Mouse (Mus musculus) forebrain, embryonic 16.5 days (tissue): Measurements from ENCODE around the gene Arhgap24. TPM values are rescaled to one million over a fixed set of nuclear protein-coding genes. Genes with fewer than 3 reads are reported as not detected.

ENCODE experiments used
- ATAC-seq: fragments of 200-750 bp; cut with Nextera tagmentation; 2 replicates; pipeline ENCODE4 v1.8.0; 2017; ENCODE audit warnings: mild to moderate bottlenecking, moderate library complexity
- H3K27ac ChIP-seq: fragments of 300-500 bp; sonication (generic); 2 replicates; pipeline ENCODE4 v1.5.1; 2014; ENCODE audit warnings: low read length, control low read depth
- H3K27me3 ChIP-seq: fragments of 300-500 bp; sonication (generic); replicated peaks from 2 replicates; pipeline ENCODE4 v1.6.1; 2014; ENCODE audit warnings: low read length; ENCODE audit not compliant: control insufficient read depth, insufficient read depth
- H3K36me3 ChIP-seq: fragments of 300-500 bp; sonication (generic); 2 replicates; pipeline ENCODE4 v1.6.1; 2014; ENCODE audit not compliant: control insufficient read depth, insufficient read depth
- H3K4me1 ChIP-seq: fragments of 300-500 bp; sonication (generic); replicated peaks from 2 replicates; pipeline ENCODE4 v1.6.1; 2014; ENCODE audit warnings: low read length; ENCODE audit not compliant: control insufficient read depth, insufficient read depth
- H3K4me2 ChIP-seq: fragments of 300-500 bp; sonication (generic); 2 replicates; pipeline ENCODE4 v1.6.1; 2014; ENCODE audit warnings: mild to moderate bottlenecking, low read length, control low read depth
- H3K4me3 ChIP-seq: fragments of 300-500 bp; sonication (generic); replicated peaks from 2 replicates; pipeline ENCODE4 v1.5.1; 2014; ENCODE audit warnings: mild to moderate bottlenecking, low read length, control low read depth
- H3K9ac ChIP-seq: fragments of 300-500 bp; sonication (generic); replicated peaks from 2 replicates; pipeline ENCODE4 v1.6.1; 2014; ENCODE audit warnings: low read depth, low read length, control low read depth
- H3K9me3 ChIP-seq: fragments of 300-500 bp; sonication (generic); 2 replicates; pipeline ENCODE4 v1.6.1; 2016; ENCODE audit warnings: low read length; ENCODE audit not compliant: control insufficient read depth
- WGBS: fragments of 180-500 bp; shearing (Covaris S2); extraction: QIAGEN DNeasy Blood & Tissue Kit; methylation state at CpG from one replicate; pipeline ENCODE4 v1.1.7; 2014; 5-methylcytosine and 5-hydroxymethylcytosine counted together
- polyA plus RNA-seq: library from polyadenylated mRNA; unstranded; fragments of >200 nt; fragmentation: Nextera tagmentation; extraction: Ambion mirVana; gene quantifications from 2 replicates; pipeline ENCODE4 v1.2.1, GENCODE M21; 2015

Arhgap24 gene
- polyA plus RNA-seq, 1 experiment from 2014 or later = 5.2 TPM

DNA sequence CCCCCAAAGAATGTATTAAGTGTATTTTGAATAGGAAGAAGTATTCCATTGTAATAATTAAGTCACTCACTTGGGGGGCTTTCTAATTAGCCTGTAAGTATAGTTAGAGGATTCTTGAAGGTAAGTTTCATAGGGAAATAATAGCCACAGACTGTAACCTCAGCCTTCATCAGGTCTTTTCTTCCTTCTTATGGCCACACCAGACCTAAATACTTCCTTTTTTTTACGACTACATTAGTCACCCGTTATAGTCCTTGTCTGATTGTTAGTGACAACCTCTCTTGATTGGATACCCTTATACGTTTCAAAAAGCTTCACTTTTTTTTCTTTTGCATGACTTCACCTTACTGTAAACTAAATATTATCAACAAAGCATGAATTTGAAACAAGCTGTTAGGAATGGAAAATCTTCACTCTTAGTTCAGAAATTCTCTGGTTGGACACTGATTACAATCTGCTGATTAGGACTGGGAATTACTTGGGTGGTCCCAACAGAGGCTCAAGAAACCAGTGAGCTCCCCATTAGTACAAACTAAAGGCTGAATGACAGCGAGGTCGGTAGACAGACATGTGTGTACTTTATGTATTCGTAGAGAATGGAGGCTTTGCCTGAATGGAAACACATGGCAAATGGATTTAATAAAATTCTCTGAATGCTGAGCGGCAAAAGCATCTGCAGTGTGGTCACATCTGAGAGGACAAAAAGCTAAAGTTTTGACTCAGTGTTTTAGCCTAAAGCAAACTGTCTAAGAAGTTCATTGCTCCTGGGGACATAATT lies 158.8 kb downstream of the Arhgap24 start:
- no peak overlapping the region for H3K27ac ChIP-seq
- H3K4me2 ChIP-seq = no peak overlapping the region
- H3K27me3 ChIP-seq = no peaks in the 10 kb centered on the region
- H3K4me1 ChIP-seq = no peaks in the 10 kb centered on the region
- H3K4me3 ChIP-seq = no peak overlapping the region
- no peak overlapping the region for H3K9ac ChIP-seq
- no peaks in the 10 kb centered on the region for H3K9me3 ChIP-seq
- ATAC-seq = no peak
- 51% methylated on average over 7 of the region's 7 CpGs for WGBS
- no peaks in the 10 kb centered on the region for H3K36me3 ChIP-seq

DNA sequence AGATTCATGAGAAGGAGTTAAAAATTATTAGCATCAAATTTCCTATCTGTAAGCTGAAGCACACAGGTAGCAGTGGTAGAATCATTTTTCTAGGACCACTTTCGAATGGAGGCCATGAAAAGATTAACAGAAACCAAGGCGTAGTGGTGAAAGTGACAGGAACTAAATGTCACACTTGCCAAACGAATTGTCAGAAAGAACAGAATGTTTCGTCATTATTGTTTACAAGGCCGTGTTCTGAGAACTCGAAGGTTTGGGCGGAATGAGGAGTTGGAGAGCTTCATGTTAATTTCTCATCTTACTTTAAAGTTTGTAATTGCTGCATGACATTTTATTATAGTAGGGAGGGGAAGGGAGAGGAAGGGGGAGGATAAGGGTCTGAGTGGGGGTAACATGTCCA lies 162.2 kb downstream of the Arhgap24 start:
- Histone ChIP-seq H3K4me3 (no peak overlapping the region), H3K27me3 (no peaks in the 10 kb centered on the region), H3K9me3 (no peaks in the 10 kb centered on the region), H3K4me2 (no peak overlapping the region), H3K27ac (no peak overlapping the region), H3K9ac (no peak overlapping the region), H3K36me3 (no peaks in the 10 kb centered on the region), H3K4me1 (no peaks in the 10 kb centered on the region)
- no peak for ATAC-seq
- 87% methylated on average over 7 of the region's 7 CpGs for WGBS

DNA sequence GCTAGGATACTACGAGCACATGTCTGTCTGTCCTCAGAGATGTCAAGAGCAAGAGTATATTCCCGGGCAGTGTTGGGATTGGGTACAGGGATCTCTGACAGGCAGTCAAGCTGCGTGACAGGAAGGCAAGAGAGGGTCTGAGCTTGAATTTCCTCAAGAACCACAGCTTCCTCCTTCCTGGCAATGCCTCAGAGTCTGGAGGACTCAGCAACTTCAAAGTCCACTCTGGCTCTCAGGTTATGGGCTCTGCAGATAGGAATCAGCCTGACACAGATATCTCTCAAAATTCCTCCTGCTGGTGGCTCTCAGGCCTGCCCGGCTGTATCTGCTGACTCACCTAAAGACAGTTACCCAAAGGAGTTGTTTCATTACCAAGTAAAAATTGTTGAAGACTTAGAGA lies 162.6 kb downstream of the Arhgap24 start:
- no peaks in the 10 kb centered on the region for H3K27me3 ChIP-seq
- no peaks in the 10 kb centered on the region for H3K36me3 ChIP-seq
- no peak overlapping the region for H3K9ac ChIP-seq
- no peak overlapping the region for H3K27ac ChIP-seq
- WGBS = 91% methylated on average over 4 of the region's 4 CpGs
- no peak overlapping the region for H3K4me2 ChIP-seq
- H3K4me1 ChIP-seq = no peaks in the 10 kb centered on the region
- H3K4me3 ChIP-seq = no peak overlapping the region
- no peaks in the 10 kb centered on the region for H3K9me3 ChIP-seq
- no peak for ATAC-seq

DNA sequence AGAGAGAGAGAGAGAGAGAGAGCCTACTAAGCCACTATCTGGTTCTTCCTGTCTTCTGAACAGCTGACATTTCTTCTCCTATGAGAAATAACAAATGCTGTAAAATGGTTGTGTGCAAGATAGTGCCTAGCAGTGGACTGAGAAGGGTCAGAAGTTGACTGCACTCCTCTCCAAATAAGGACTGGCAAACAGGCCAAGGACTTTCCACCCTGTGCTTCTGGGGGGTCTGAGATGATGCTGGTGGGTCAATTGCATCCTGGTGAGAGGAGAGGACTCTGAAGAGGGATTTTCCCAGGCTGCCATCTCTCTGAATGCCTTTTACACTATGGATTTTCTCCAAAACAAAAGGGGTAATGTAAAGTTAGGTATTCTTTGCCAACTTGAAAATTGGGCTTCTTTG lies 177.9 kb downstream of the Arhgap24 start:
- no peak overlapping the region for H3K9ac ChIP-seq

DNA sequence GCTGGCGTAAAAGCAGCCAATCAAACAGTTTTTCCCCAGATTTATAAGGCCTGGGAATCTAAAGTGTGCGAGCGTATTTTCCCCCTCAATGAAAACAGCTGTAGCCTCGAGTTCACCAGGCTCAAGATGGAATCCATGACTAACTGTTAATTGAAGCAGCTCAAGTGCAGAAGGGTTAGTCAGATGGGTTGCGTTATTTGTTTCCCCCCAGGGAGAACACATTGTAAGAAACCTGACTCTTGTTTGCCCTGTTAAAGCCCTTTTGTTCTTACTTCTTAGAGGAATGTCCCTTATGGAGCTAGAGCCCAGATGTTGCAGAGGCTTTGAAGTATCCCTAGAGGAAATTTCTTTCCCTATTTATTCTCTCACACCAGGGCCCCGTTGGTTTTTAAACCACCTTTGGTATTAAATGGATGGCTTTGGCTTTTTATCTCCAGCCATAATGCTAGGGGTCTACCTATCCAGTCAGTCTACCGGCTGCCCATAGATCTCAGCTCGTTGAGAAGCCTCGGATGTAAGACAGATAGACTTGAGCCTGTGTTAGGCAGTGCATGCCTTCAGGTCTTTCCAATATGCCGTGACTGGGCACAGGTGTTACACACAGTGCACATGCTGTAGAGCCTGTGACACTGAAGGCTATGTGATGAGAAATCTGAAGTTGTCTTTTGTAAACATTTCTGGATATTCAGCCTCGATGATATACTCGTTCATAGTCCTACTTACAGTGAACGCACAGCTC lies 184.0 kb downstream of the Arhgap24 start:
- ATAC-seq = no peak

More for the DNA sequence above, 177.9 kb downstream of the Arhgap24 start:
- Histone ChIP-seq H3K4me3 (no peak overlapping the region), H3K4me1 (no peaks in the 10 kb centered on the region), H3K27me3 (no peaks in the 10 kb centered on the region), H3K9me3 (no peaks in the 10 kb centered on the region), H3K27ac (no peak overlapping the region), H3K4me2 (no peak overlapping the region), H3K36me3 (no peaks in the 10 kb centered on the region)
- ATAC-seq = no peak

DNA sequence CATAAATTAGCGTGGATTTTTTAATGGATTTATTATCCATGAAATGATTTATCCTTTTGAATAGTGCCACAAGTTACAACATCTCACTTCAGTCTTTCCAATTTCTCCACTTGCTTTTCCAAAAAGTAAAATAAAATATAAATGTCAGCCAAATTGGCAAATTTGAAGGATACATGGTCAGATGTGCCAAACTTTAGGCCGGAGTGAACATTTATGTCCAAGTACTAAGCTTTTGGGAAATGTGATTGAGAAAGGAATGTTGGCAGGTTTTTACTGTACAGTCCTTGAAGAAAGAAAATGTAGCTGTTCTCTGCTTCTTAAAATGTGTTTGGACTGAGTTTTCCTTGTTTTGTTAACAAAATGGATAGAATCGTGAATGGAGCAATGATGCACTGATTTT lies 185.7 kb downstream of the Arhgap24 start:
- ATAC-seq = no peak
- H3K27me3 ChIP-seq = no peaks in the 10 kb centered on the region
- no peaks in the 10 kb centered on the region for H3K9me3 ChIP-seq
- no peaks in the 10 kb centered on the region for H3K4me1 ChIP-seq
- WGBS = 81% methylated on average over 3 of the region's 3 CpGs
- H3K4me2 ChIP-seq = no peak overlapping the region
- no peak overlapping the region for H3K27ac ChIP-seq
- no peaks in the 10 kb centered on the region for H3K36me3 ChIP-seq
- H3K9ac ChIP-seq = no peak overlapping the region
- no peak overlapping the region for H3K4me3 ChIP-seq

More for the DNA sequence above, 184.0 kb downstream of the Arhgap24 start:
- 60% methylated on average over 13 of the region's 13 CpGs for WGBS
- H3K27ac ChIP-seq = no peak overlapping the region
- no peak overlapping the region for H3K9ac ChIP-seq
- no peaks in the 10 kb centered on the region for H3K36me3 ChIP-seq
- H3K4me2 ChIP-seq = no peak overlapping the region
- H3K9me3 ChIP-seq = no peaks in the 10 kb centered on the region
- H3K4me3 ChIP-seq = no peak overlapping the region
- H3K4me1 ChIP-seq = no peaks in the 10 kb centered on the region
- H3K27me3 ChIP-seq = no peaks in the 10 kb centered on the region

DNA sequence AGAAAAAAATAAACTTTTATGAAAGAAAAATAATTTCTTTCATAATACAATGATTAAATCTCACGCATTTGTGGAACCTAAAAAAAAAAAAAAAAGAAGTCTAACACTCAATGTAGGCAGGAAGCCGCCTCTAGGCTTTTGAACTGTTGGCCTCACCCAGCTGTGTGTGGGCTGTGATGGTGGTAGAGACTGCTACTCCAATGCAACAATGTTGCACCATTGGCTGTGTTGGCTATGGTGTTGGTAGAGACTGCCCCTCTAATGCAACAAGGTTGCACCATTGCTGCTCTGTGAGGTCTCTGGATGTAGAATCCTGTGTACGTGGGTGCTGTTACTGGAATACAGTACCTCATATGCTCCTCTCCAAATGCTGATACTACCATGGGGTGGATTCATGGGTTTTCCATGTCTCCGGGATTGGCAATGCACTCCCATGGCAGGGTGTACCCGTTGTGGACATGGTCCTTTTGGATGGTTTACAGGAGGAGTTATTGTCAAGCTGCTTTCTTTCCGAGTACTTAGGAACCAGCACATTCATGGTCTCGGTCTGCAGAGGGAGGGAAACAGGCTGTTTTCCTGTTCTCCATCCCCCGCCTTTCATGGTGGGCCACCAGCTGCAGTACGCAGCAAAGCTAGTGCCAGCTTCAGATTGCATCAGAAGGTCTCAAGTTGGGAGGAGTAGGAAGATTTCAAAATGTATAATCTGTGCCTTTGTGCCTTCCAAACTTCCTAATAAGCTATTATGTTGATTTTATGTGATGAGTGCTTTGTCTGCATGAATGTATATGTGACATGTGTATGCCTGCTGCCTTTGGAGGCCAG lies 186.8 kb downstream of the Arhgap24 start:
- no peak overlapping the region for H3K4me2 ChIP-seq
- 93% methylated on average over 9 of the region's 9 CpGs for WGBS
- no peak overlapping the region for H3K9ac ChIP-seq
- no peaks in the 10 kb centered on the region for H3K4me1 ChIP-seq
- H3K4me3 ChIP-seq = no peak overlapping the region
- H3K36me3 ChIP-seq = no peaks in the 10 kb centered on the region
- H3K9me3 ChIP-seq = no peaks in the 10 kb centered on the region
- no peak for ATAC-seq
- no peaks in the 10 kb centered on the region for H3K27me3 ChIP-seq
- H3K27ac ChIP-seq = no peak overlapping the region

DNA sequence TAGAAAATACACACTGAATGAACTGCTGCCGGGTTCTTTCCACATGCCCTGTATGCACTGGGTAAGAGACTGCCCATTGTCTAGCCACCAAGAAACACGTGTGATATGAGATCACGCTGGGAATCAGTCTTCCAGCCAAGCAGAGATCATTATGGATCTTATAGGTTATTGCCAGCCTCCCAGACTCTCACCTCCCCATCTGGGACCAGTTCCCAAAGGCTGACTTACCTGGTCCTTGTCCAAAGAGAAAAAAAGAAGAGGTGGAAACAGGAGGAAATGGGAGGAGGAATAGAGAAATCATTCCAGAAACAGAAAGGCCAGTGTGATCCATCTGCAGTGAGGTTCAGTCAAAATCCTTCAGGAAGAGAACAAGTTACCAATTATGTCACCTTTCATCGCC lies 189.0 kb downstream of the Arhgap24 start:
- ATAC-seq = no peak
- Histone ChIP-seq H3K9ac (no peak overlapping the region), H3K27me3 (no peaks in the 10 kb centered on the region), H3K27ac (no peak overlapping the region), H3K4me1 (no peaks in the 10 kb centered on the region), H3K9me3 (no peaks in the 10 kb centered on the region), H3K4me3 (no peak overlapping the region), H3K36me3 (no peaks in the 10 kb centered on the region), H3K4me2 (no peak overlapping the region)
- 73% methylated on average over 4 of the region's 4 CpGs for WGBS

DNA sequence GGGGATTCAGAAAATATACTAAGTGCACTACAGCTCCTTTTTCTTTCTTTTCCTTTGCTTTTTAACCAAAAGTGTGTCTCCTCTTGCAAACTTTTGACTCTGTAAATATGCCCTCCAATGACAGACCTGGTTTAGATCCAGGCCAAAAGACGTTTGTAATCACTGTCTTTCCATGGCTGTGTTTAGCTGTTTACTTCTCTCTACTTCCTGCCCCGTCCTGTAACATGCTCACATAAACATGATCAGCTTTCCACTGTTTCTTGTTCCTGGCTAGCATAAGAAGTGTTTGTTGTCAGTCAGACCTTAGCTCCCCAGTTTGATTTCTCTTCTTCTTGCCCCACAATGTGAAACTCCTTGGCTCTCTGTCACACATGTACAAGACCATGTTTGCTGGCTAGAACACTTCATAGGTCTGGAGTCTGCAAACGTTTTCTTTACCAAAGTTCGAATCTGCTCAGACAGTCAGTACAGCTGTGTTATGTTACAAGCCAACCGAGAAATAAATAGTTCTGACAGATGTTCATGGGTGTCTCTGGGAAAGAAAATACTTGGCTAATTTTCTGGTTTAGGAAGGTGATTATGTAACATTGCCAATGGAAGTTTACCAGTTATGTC lies 189.6 kb downstream of the Arhgap24 start:
- no peaks in the 10 kb centered on the region for H3K27me3 ChIP-seq
- no peak overlapping the region for H3K4me3 ChIP-seq
- WGBS = 81% methylated on average over 5 of the region's 5 CpGs
- no peaks in the 10 kb centered on the region for H3K4me1 ChIP-seq
- no peaks in the 10 kb centered on the region for H3K36me3 ChIP-seq
- no peak overlapping the region for H3K27ac ChIP-seq
- no peaks in the 10 kb centered on the region for H3K9me3 ChIP-seq
- H3K9ac ChIP-seq = no peak overlapping the region
- no peak for ATAC-seq
- no peak overlapping the region for H3K4me2 ChIP-seq
